ENCODE assay signal across 8 mouse cellular contexts in the genomic region with DNA sequence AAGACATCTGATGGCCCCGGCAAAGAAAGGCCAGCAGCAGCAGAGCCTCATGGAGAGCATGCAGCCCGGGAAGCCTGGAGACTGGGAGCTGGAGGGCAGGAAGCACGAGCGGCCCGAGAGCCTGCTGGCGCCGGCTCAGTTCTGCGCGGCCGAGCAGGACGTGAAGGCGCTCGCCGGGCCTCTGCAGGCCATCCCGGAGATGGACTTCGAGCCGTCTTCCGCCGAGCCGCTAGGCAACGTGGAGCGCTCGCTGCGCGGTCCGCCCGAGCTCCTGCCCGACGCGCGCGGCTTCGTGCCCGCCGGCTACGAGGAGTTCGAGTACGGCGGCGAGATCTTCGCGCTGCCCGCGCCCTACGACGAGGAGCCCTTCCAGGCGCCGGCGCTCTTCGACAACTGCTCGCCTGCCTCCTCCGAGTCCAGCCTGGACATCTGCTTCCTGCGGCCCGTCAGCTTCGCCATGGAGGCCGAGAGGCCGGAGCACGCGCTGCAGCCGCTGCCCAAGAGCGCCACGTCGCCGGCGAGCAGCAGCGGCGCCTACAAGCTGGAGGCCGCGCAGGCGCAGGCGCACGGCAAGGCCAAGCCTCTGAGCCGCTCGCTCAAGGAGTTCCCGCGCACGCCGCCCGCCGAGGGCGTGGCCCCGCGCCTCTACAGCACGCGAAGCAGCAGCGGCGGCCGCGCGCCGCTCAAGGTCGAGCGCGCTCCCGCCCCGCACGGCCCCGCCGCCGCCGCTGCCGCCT. TPM values are rescaled to one million over a fixed set of nuclear protein-coding genes. Genes with fewer than 3 reads are reported as not detected.
DNase-seq lines count a peak whose midpoint lies in the region; TF ChIP-seq lines count a peak whose summit lies in the region.

Gene Gm10190, minus strand, starts transcription at position 553 of the 737 bp plus-strand sequence.

- peak within 1 kb of the TSS; percentile 57 for H3K4me3 ChIP-seq in left cerebral cortex, adult 2 months

- no peak for TF ChIP-seq CTCF in left cerebral cortex, adult 2 months (IDR thresholded peaks at IDR 0.05)

- peak within 1 kb of the TSS; percentile 70; the same call in 1 of the 2 replicates for H3K27ac ChIP-seq in left cerebral cortex, adult 2 months

- peak; percentile 81 for DNase-seq in adrenal gland, adult 8-10 months
- DNase-seq in embryo, embryonic 11.5 days (ENCODE audit: low read depth, low spot score) = peak; percentile 79
- DNase-seq in gastrocnemius, postnatal 14 days = peak; percentile 90
- DNase-seq in induced T-regulatory cell, adult 2 months (ENCODE audit: low read depth) = peak; percentile 89
- peak; percentile 83 to 90 for DNase-seq in left cerebral cortex, adult 2 months (ENCODE audit: extremely low spot score in 1 of 2, low spot score in 2 of 2)
- DNase-seq in lung, postnatal 4 days = peak; percentile 89 to 97
- DNase-seq in retina, postnatal 7 days (ENCODE audit: low read depth, low spot score) = peak; percentile 86
- DNase-seq in thymus, postnatal 4 days = peak; percentile 93

- intact Hi-C loops in gastrocnemius, postnatal 14 days (cut with DNase I; ENCODE audit: low total_unique reads) = no loop called here
- intact Hi-C loops in left cerebral cortex, adult 2 months (cut with DNase I) = loop anchor here (2.0 to 5.0 kb wide), 2 partner anchors 82 to 109 kb away; partner anchors contain the start of genes Dhx57, Morn2 and Sos1

RNA-seq across cellular contexts. Expression of gene Gm10190, which starts in this region (rescaled TPM):
- 1 to 10 TPM in 2 of 4 experiments, not detected in 2; 2.3 to 2.8 TPM for total RNA-seq in adrenal gland, adult 8-10 months (2022)
- not detected for total RNA-seq in gastrocnemius, postnatal 14 days (2021)
- total RNA-seq in left cerebral cortex, adult 2 months (2021) = 1 to 10 TPM; 1.4 to 2.4 TPM

Comparison
In these comparisons a context has a peak if more than half of its experiments do, and no peak if none do; other contexts are left out.
1. Peak in every context shown above with its lines: DNase-seq, H3K4me3 ChIP-seq and H3K27ac ChIP-seq.
2. Peak in DNase-seq in gastrocnemius, postnatal 14 days; RNA of the gene not detected or under 1 TPM.